Comparison of ENCODE assay signal across 13 mouse cellular contexts in genomic region chr17:64099395-64100171, GRCm38 (mm10).
DNase-seq lines count a peak whose midpoint lies in the region; ATAC-seq and TF ChIP-seq lines count a peak whose summit lies in the region.
"Had no signal": no experiment of that assay in that cellular context is flagged by ENCODE, and none has a peak within 500 bp of the region (broad histone marks: within the 10 kb centered on the region; RNA-seq: fewer than 3 reads in every experiment).

No protein-coding gene starts in this region.

- DNase-seq in forebrain, postnatal 0 days, result no peak
- DNase-seq in lung, postnatal 10 days, result peak; percentile 33
- DNase-seq in lung, postnatal 25 days (ENCODE audit: low spot score), result no peak
- no peak for DNase-seq in gastrocnemius, postnatal 14 days
- DNase-seq in spleen, postnatal 10 days (ENCODE audit: low spot score in 2 of 2), result no peak
- DNase-seq: adrenal gland, adult 8-10 months; cerebellum, postnatal 25 days; kidney, adult 11 months; thymus, postnatal 25 days had no signal

- no peaks in the 10 kb centered on the region for H3K27me3 ChIP-seq in forebrain, embryonic 16.5 days (replicated peaks; ENCODE audit: control insufficient read depth, insufficient read depth, low read length)
- no peaks in the 10 kb centered on the region for H3K27me3 ChIP-seq in forebrain, postnatal 0 days (ENCODE audit: insufficient read depth, low read length)
- H3K27me3 ChIP-seq: hindbrain, embryonic 12.5 days had no signal

- H3K27ac ChIP-seq in forebrain, embryonic 16.5 days (ENCODE audit: low read length), result no peak overlapping the region
- no peak overlapping the region for H3K27ac ChIP-seq in forebrain, postnatal 0 days (ENCODE audit: low read depth, low read length)
- H3K27ac ChIP-seq: hindbrain, embryonic 12.5 days had no signal

- no peaks in the 10 kb centered on the region for H3K9me3 ChIP-seq in forebrain, embryonic 16.5 days (ENCODE audit: control insufficient read depth, low read length)
- no peaks in the 10 kb centered on the region for H3K9me3 ChIP-seq in forebrain, postnatal 0 days (ENCODE audit: low read length)
- H3K9me3 ChIP-seq: hindbrain, embryonic 12.5 days had no signal

- WGBS in forebrain, embryonic 16.5 days, result 73% methylated on average over 6 of the region's 6 CpGs
- WGBS in forebrain, postnatal 0 days, result 76% methylated on average over 6 of the region's 6 CpGs

- TF ChIP-seq CTCF in forebrain, postnatal 0 days (IDR thresholded peaks at IDR 0.05; ENCODE audit: low read depth), result no peak

- no peak overlapping the region for H3K4me3 ChIP-seq in forebrain, embryonic 16.5 days (replicated peaks; ENCODE audit: low read length)
- H3K4me3 ChIP-seq in forebrain, postnatal 0 days (ENCODE audit: low read depth, low read length), result no peak overlapping the region
- H3K4me3 ChIP-seq: hindbrain, embryonic 12.5 days had no signal

- no peaks in the 10 kb centered on the region for H3K36me3 ChIP-seq in forebrain, embryonic 16.5 days (ENCODE audit: control insufficient read depth, insufficient read depth)
- H3K36me3 ChIP-seq in forebrain, postnatal 0 days (ENCODE audit: insufficient read depth), result no peaks in the 10 kb centered on the region
- H3K36me3 ChIP-seq: hindbrain, embryonic 12.5 days had no signal

- intact Hi-C loops in gastrocnemius, postnatal 14 days (cut with DNase I; ENCODE audit: low total_unique reads), result no loop called here

- 0 out of 2 replicates have a peak, but pooled peaks cover 3% of the 10 kb centered on the region for H3K4me1 ChIP-seq in forebrain, embryonic 16.5 days (replicated peaks; ENCODE audit: control insufficient read depth, insufficient read depth, low read length)
- no peaks in the 10 kb centered on the region for H3K4me1 ChIP-seq in forebrain, postnatal 0 days (ENCODE audit: insufficient read depth)

- H3K4me2 ChIP-seq in forebrain, embryonic 16.5 days (ENCODE audit: low read length), result no peak overlapping the region
- no peak overlapping the region for H3K4me2 ChIP-seq in forebrain, postnatal 0 days (ENCODE audit: low read depth)
- H3K4me2 ChIP-seq: hindbrain, embryonic 12.5 days had no signal

- no peak overlapping the region for H3K9ac ChIP-seq in forebrain, embryonic 16.5 days (replicated peaks; ENCODE audit: low read depth, low read length)
- no peak overlapping the region for H3K9ac ChIP-seq in forebrain, postnatal 0 days
- H3K9ac ChIP-seq: hindbrain, embryonic 12.5 days had no signal

- ATAC-seq in forebrain, embryonic 16.5 days, result peak; percentile 36; the same call in 1 of the 2 replicates
- ATAC-seq in forebrain, postnatal 0 days, result no peak
- ATAC-seq in common myeloid progenitor, adult 5-6 weeks (replicated peaks; ENCODE audit: low read depth, poor library complexity, severe bottlenecking), result peak; percentile 42; the same call in 1 of the 2 replicates
- ATAC-seq in megakaryocyte-erythroid progenitor cell, adult 5-6 weeks (replicated peaks; ENCODE audit: low FRiP score, low TSS enrichment, poor library complexity, severe bottlenecking), result peak; percentile 50
